Mouse (Mus musculus) adrenal gland, adult 18-20 months (tissue): Measurements from ENCODE around the gene Rabl3. TPM values are rescaled to one million over a fixed set of nuclear protein-coding genes. Genes with fewer than 3 reads are reported as not detected.

Experiments
- DNase-seq, 2 experiments: peaks; one replicate each; pipeline ENCODE4 v3.0.0; 2021 to 2022; ENCODE audit warnings: low spot score in 2 of 2
- total RNA-seq, 2 experiments: library from RNA; stranded (reverse); gene quantifications; 1 replicate in 1 of 2; 2 replicates in 1 of 2; pipeline ENCODE4 v1.2.3; 2021

Rabl3 gene
- total RNA-seq, 2 experiments from 2014 or later, result 6.7 to 8.0 TPM

DNA sequence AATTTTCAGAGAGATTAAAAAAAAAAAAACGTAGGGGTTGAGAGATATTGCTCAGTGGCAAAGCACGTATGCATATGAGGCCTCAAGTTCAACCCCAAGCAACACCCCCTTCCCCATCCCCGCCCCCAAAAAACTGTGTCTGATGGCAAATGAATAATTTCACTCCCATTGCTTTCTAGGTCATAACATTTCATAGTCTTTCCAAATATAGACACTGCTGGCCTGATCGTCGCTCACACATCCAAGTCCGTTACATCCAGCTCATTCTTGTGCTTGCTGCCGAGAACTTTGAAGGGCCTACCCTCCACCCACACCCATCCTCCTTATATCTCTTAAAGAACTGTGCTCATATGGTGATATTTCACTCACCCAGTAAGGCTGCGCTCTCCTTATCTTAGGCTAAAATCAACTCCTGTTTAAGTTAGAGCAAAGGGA lies 45.5 kb downstream of the Rabl3 start:
- DNase-seq, result no peak

DNA sequence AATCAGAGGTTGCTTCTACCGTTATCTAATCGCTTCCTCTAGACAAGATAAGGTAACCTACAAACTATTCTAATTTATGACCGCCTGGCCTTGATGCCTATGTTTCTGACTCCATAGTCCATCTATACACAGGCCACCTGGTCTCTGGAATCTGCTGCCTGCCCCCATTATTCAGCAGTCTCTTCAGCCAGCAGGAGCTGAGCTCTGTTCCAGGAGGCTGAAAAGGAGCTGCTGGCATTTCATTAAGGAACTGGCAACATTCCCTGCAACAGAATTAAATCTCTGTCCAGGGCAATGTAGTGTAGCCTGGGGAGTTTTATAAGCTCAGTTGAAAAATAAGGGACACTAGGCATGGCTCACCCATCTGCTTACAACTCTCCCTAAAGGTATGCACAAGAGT lies 51.2 kb downstream of the Rabl3 start:
- no peak for DNase-seq

DNA sequence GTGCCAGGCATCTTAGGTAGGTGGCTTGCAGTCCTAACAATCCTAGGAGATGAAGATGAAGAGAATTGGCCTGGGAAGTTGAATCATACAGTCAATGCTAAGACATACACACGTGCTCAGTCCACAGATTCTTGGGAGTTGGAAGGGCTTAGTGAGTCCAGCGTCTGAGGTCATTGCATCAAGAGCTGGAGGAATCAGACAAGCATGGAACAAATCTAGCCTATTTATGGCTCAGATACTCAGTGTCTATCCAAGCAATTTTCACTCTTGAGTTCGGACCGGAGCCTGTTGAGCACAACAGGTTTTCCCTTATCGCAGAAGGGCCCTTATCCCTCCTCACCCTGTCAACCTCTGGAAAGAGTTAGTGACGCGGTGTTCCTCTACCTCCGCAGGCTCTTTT lies 51.9 kb downstream of the Rabl3 start:
- DNase-seq, result no peak

DNA sequence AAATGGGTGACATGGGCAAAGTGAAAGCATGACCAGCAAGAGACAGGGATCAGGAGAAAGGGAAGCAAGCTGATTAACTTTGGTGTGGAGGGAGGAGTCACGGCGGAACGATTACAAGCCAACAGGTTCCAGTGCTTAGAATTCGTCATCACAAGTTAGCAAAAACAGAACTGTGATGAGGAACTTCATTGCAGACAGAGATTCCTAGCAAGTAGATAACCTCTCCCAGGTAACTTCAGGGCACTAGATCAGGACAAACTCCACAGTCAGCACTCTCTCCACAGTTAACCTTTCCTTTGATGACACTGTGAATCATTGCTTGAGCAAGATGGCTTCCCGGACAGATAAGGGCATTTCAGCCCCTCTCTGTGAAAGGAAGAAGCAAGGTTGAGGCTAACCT lies 57.7 kb downstream of the Rabl3 start:
- no peak for DNase-seq

DNA sequence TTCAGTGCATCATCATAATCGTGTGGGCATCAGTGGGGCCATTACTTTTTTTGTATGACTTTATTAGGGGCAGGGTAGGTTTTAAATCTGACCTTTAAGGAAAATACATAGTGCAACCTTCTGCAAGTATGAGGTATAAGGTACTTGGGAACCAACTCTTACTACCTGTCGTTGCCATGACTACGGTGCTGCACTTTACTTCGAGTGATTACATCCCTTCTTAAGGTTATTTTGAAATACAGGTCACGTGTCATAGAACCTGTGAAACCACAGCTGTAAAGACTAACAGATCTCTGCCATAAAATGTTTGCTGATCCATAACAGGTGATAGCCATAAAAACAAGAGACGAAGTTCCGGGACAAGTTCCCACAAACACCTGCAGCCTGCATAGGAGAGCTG lies 58.8 kb downstream of the Rabl3 start:
- no peak for DNase-seq

DNA sequence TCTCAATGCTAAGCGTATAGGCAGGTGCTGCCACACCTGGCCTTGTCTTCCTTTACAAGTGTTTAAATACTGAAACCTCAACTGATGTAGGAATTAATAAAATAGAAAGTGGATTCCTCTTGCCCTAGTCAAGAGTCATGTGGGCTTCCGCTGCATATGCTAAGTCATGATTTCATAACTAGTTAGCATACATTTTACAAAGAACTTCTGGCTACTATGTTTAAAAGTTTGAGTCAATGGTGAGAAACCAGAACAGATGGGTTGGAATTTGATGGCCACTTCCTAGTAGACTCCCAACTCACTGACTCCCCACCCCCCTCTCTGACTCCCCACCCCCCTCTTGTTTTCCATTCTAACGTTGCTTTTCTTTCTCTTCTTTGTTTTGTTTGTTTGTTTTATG lies 59.6 kb downstream of the Rabl3 start:
- no peak for DNase-seq

DNA sequence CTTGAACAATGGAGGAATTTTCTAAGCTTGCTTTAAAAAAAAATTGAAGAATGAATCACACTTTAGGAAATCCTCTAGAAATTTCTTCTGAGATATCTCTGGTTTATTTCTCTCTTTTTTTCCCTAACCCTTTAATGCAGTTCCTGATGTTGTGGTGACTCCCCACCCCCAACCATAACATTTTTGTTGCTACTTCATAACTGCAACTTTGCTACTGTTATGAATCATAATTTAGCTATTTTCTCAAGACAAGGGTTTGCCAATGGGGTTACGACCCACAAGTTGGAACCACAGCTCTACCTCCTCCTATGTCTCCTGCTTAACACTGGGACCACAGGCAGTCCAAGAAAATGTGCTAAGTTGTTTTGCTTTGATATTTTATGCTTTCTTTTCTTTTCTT lies 63.7 kb downstream of the Rabl3 start:
- DNase-seq, result no peak

DNA sequence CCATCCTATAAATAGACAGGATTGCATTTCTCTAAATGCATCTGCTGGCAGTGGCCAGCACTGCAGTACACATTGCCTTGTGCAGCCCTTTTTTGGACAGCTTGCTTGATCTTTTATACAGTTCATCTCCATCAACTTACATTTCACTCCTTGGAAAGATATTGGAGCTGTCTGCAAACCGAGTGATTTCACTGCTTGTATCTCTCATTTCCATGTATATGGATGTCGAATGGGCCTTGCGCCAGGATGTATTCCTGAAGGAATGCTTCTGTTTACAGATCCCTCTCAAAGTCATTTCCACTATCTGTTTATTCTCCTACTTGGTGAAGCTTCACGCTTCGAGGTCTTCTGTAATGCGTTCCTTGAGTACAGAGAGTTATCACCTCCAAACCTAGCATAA lies 64.6 kb downstream of the Rabl3 start:
- no peak for DNase-seq

DNA sequence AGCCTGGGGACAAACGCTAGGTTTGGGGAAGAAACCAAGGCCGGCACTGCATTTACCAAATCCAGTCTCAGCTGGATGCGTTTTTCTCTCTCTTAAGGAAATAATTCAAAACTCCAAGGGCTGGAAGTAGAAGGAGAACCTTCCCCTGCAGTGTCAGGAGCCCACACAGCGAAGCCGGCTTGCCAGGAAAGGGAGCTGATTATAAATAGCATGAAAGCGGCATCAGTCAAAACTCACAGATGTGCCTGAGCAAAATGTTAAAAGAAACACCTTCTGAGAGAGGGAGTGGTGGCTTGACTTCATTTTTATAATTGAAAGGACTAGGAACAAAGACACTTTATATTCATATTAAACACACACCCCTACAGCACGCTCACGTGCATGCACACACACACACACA lies 70.6 kb downstream of the Rabl3 start:
- no peak for DNase-seq

DNA sequence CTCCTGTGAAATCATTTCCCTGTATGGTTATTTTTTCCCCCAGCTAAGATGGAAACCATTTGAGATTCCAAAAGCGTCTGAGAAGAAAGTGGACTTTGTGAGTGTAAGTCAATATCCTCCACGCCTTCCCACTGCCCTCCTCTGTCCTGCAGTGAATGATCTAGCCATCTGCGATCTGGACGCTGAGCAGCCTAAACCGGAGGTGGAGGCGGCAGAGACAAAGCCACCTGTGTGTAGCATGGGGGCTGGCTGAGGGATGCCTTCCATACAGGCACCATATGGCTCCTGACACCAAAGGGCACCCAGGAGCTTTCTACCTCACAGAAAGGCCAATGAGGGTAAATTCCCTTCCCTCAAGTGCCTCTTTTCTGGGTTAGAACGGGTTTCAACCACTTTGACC lies 71.4 kb downstream of the Rabl3 start:
- no peak for DNase-seq

DNA sequence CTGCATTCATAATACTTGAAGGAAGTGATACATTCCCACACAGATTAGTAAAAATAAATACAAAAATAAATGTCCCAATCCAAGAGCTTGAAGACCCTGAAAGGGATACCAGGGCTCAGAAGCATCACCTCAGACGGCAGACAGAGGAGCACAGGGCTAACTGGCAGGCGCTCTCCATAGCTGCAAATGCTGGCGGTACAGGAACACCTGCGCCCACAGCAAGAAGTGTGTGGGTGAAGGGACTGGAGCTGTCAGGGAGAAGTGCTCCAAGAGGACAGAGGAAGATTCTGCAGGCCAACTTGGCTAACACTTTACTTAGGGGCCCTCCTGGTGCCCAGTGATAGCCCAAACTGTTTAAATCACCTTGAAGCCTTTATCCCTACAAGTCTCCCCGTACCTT lies 72.3 kb downstream of the Rabl3 start:
- no peak for DNase-seq

DNA sequence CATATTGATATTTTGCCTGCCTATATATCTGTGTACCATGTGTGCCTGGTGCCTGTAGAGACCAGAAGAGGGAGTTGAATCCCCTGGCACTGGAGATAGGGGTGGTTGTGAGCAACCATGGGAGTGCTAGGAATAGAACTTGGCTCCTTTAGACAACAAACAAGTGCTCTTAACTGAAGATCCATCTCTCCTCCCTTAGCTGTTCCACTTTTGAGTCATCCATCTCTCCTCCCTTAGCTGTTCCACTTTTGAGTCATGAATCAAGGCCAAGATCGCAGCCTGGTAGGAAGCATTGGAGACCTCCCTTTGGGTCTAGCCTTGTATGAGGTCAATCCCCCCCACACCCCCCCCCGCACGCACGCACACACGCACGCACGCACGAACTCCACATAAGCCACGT lies 74.9 kb downstream of the Rabl3 start:
- DNase-seq, result no peak

DNA sequence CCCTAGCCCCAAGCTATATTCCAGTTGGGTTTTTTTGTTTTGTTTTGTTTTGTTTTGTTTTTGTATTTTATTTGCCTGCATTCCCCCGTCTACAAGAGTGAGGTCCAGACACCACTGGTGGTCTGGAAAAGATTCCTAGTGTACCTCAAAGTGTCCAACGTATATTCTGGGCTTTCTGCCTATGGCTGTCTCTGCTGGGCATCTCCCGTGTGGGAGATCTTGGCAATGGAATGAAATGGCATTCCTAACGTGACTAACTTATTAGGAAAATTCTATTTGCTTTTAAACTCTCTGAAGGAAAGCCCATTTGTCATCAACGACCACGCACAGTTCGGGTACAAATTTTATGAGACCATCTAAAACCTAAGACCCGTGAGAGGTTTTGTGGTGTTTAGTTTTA lies 75.7 kb downstream of the Rabl3 start:
- no peak for DNase-seq

DNA sequence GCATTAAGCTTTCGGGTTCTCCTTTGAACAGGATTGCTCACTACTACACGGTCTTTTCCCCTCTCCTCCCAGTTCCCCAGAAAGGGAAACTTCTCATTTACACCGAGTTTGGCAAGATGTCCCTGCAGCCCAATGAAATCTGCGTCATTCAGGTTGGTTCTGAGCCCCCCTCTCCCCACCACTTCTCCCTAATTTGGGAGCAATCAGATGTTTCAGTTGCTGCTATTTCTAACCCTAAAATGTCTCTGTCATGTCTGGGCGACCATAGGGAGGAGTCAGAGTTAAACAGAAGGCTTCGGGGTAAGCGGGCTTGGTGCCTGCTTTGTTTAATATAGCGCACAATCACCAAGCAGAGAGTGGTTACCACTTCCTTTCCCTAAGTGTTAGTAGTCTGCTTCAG lies 76.4 kb downstream of the Rabl3 start:
- no peak for DNase-seq

DNA sequence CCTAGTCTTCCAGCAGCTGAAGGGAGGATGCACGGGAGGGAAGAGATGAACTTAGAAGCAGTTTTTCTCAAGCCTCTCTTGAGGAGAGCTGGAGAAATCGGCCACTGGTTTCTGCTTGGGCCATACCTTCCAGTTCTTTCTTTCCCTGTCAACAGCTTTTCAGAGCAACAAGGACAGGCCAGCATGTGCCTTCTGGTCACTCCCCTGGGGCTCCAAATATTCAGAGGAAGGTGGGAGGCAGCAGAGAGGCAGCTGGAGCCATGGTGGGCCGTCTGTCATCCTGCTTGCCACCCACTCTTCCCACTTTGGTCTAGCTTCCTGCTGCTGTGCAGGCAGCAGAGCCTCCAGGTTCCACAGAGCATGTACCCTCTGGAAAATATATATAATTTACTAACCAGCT lies 78.0 kb downstream of the Rabl3 start:
- DNase-seq, result no peak

Other genes starting within 250 kb of the Rabl3 start
- gene Stxbp5l, start 154.9 kb upstream of the Rabl3 start, total RNA-seq, result 1 to 10 TPM; 1.9 to 3.4 TPM
- gene Gtf2e1, start 96 bp upstream of the Rabl3 start, total RNA-seq, result 10 to 100 TPM; 13.2 to 14.8 TPM
- gene Hgd, start 40.3 kb downstream of the Rabl3 start, total RNA-seq, result under 1 TPM in 1 of 2 experiments, not detected in 1; 0.63 TPM
- 100 to 1,000 TPM; 133 to 150 TPM for gene Ndufb4, start 114.6 kb downstream of the Rabl3 start, total RNA-seq
- gene Fstl1, start 237.0 kb downstream of the Rabl3 start, total RNA-seq, result 10 to 100 TPM; 27.9 to 57.9 TPM